Mouse (Mus musculus) embryonic facial prominence, embryonic 11.5 days (tissue): ENCODE data around the gene Creb3l1. TPM values are rescaled to one million over a fixed set of nuclear protein-coding genes. Genes with fewer than 3 reads are reported as not detected.
A peak's percentile ranks its signal among the peaks of the same experiment; 100 is the strongest.

Experiments
- ATAC-seq: fragments of 200-750 bp; cut with Nextera tagmentation; replicated peaks from 2 replicates; pipeline ENCODE4 v1.8.0; 2017; ENCODE audit warnings: low read depth; ENCODE audit not compliant: insufficient number of reproducible peaks, low FRiP score, low TSS enrichment
- DNase-seq: peaks from one replicate; pipeline ENCODE4 v3.0.0-alpha.2; 2015; ENCODE audit warnings: low spot score
- H3K27ac ChIP-seq: fragments of 300-500 bp; sonication (generic); replicated peaks from 2 replicates; pipeline ENCODE4 v1.5.1; 2014; ENCODE audit warnings: mild to moderate bottlenecking, low read depth, low read length, control low read depth
- H3K27me3 ChIP-seq: fragments of 300-500 bp; sonication (generic); 2 replicates; pipeline ENCODE4 v1.6.1; 2014; ENCODE audit warnings: mild to moderate bottlenecking, low read length, moderate library complexity, mixed read lengths; ENCODE audit not compliant: control insufficient read depth, insufficient read depth
- H3K36me3 ChIP-seq: fragments of 300-500 bp; sonication (generic); replicated peaks from 2 replicates; pipeline ENCODE4 v1.6.1; 2014; ENCODE audit warnings: low read depth, mild to moderate bottlenecking, low read length, moderate library complexity, mixed read lengths; ENCODE audit not compliant: control insufficient read depth, insufficient read depth
- H3K4me1 ChIP-seq: fragments of 300-500 bp; sonication (generic); 2 replicates; pipeline ENCODE4 v1.6.1; 2014; ENCODE audit warnings: low read length, mixed read lengths; ENCODE audit not compliant: control insufficient read depth, insufficient read depth
- H3K4me2 ChIP-seq: fragments of 300-500 bp; sonication (generic); 2 replicates; pipeline ENCODE4 v1.6.1; 2014; ENCODE audit warnings: low read depth, mild to moderate bottlenecking, control low read depth, low read length, moderate library complexity
- H3K4me3 ChIP-seq: fragments of 300-500 bp; sonication (generic); 2 replicates; pipeline ENCODE4 v1.5.1; 2014; ENCODE audit warnings: low read depth, low read length, control low read depth
- H3K9ac ChIP-seq: fragments of 300-500 bp; sonication (generic); replicated peaks from 2 replicates; pipeline ENCODE4 v1.6.1; 2014; ENCODE audit warnings: mild to moderate bottlenecking, control low read depth, low read length
- H3K9me3 ChIP-seq: fragments of 300-500 bp; sonication (generic); replicated peaks from 2 replicates; pipeline ENCODE4 v1.6.1; 2016; ENCODE audit warnings: mild to moderate bottlenecking, low read length, inconsistent platforms, mixed read lengths; ENCODE audit not compliant: control insufficient read depth
- WGBS: fragments of 180-500 bp; shearing (Covaris S2); extraction: QIAGEN DNeasy Blood & Tissue Kit; methylation state at CpG from one replicate; pipeline ENCODE4 v1.1.7; 2014; 5-methylcytosine and 5-hydroxymethylcytosine counted together
- polyA plus RNA-seq: library from polyadenylated mRNA; unstranded; fragments of >200 nt; fragmentation: Nextera tagmentation; extraction: Ambion mirVana; gene quantifications from 2 replicates; pipeline ENCODE4 v1.2.1, GENCODE M21; 2014

The Creb3l1 gene
- polyA plus RNA-seq, 1 experiment from 2014 or later = 1.5 TPM

DNA sequence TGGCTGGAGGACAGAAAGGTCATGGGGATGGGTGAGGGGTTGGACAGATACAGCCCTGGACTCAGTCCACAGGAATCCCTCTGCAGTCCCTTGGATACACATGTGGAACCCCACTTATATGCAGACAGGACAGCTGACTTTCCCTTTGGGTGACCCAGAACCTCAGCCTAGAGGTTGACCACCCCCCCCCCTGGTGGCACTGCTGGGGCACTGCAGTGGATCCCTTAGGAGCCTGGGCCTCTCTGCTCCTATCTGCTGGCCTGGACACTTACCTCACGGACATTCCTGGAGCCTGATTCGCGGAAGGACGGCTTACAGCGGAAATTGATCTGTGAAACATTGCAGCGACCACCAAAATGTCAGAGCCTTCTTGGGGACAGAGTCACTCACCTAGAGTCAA lies 81.9 kb downstream of the Creb3l1 start:
- DNase-seq (no peak), ATAC-seq (no peak)
- Histone ChIP-seq H3K36me3 (peaks cover 2% of the 10 kb centered on the region; the same call in 1 of the 2 replicates), H3K27ac (no peak overlapping the region), H3K9ac (no peak overlapping the region), H3K27me3 (no peaks in the 10 kb centered on the region), H3K4me3 (no peak overlapping the region), H3K4me2 (no peak overlapping the region), H3K4me1 (0 out of 2 replicates have a peak, but pooled peaks cover 2% of the 10 kb centered on the region), H3K9me3 (no peaks in the 10 kb centered on the region)
- 64% methylated on average over 6 of the region's 6 CpGs for WGBS

DNA sequence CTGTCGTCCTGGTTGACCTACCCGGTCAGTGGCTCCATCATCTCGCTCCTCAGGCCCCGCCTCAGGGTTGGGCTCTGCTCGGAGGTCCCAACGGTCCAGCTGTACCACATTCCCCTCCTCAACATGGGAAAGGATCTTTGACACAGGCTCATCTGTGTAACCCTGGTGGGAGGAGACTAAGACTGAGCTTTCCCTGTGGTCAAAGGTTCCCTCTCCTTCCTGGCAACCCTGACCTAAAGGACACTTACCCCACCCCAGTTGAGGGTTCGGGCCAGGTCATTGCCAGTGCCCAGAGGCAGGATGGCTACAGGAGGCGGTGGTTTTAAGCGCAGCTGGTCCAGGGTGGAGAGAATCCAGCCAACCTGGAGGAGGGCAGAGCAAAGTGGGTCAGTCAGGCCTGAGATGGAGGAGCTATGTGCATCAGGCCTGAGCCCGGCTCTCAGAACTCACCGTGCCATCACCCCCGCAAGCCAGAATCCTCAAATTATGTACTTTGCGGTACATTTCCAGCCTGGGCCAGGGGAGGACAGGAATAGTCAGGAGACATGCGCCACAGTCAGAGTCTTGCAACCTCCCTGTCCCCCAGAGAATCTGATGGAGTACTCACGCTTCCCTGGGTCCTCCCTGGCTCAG lies 84.9 kb downstream of the Creb3l1 start:
- 86% methylated on average over 15 of the region's 15 CpGs for WGBS
- Histone ChIP-seq H3K4me2 (no peak overlapping the region), H3K9ac (no peak overlapping the region), H3K4me3 (no peak overlapping the region), H3K27ac (no peak overlapping the region), H3K4me1 (peaks cover under 1% of the 10 kb centered on the region; the same call in 1 of the 2 replicates), H3K36me3 (peaks cover 2% of the 10 kb centered on the region; the same call in 1 of the 2 replicates), H3K27me3 (no peaks in the 10 kb centered on the region), H3K9me3 (no peaks in the 10 kb centered on the region)
- no peak for ATAC-seq
- no peak for DNase-seq

DNA sequence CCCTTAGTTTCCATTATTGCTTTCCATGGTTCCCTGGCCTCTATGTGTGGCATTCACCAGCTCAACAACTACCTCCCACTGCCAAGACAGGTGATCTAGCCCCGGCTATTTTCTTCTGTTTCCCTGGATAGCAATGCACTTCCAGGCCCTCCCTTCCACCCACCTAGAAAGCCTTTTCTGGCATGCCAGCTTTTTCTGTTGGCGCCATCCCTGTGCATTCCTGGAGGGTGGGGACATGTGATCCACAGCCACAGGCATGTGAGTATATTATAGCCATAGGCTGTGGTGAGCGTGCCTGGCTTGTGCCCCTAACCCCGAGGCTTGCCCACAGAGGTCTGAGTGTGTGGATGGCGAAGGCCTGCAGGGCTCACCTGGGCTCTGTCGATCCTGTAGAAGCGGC lies 88.1 kb downstream of the Creb3l1 start:
- no peak for ATAC-seq
- no peak overlapping the region for H3K9ac ChIP-seq
- H3K4me3 ChIP-seq = no peak overlapping the region
- H3K4me2 ChIP-seq = no peak overlapping the region
- DNase-seq = no peak
- no peaks in the 10 kb centered on the region for H3K27me3 ChIP-seq
- no peak overlapping the region for H3K27ac ChIP-seq
- H3K9me3 ChIP-seq = no peaks in the 10 kb centered on the region
- H3K4me1 ChIP-seq = peaks cover 17% of the 10 kb centered on the region
- 89% methylated on average over 7 of the region's 7 CpGs for WGBS
- H3K36me3 ChIP-seq = peaks cover 2% of the 10 kb centered on the region; the same call in 1 of the 2 replicates

DNA sequence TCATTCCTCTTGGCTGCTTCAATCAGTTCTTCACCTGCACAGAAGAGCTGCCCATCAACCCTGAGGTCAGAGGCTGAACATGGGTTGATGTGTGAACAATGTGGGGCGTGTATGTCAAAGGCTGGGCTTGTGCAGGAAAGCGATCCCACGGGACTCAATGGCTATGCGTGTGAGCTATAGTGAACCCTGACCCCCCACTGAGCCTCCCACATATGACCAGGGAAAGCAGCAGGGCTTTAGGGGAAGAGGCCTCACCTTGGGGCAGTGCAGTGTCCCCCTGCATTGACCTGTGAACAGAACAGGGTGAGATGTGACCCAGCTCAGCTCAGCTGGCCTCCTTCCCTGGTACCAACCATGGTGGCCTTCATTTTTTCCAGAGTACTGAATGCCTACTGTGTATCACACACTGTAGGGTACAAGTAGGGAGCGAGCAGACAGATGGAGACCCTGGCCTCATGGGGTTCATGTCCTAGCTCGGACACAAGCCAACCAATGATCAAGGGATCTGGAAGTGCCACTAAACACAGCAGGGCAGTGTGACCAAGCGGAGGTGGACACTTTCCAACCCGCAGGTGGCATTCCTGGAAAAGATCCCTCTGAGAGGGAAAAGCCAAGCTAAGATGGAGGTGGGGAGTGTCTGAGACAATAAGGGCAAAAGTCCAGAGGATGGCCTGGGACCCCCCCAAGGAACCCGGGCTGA lies 89.3 kb downstream of the Creb3l1 start:
- H3K9me3 ChIP-seq = no peaks in the 10 kb centered on the region
- no peak overlapping the region for H3K27ac ChIP-seq
- peaks cover 2% of the 10 kb centered on the region; the same call in 1 of the 2 replicates for H3K36me3 ChIP-seq
- H3K9ac ChIP-seq = no peak overlapping the region
- H3K4me2 ChIP-seq = no peak overlapping the region
- ATAC-seq = no peak
- H3K4me1 ChIP-seq = peaks cover 17% of the 10 kb centered on the region
- no peak overlapping the region for H3K4me3 ChIP-seq
- no peaks in the 10 kb centered on the region for H3K27me3 ChIP-seq
- 84% methylated on average over 9 of the region's 9 CpGs for WGBS
- no peak for DNase-seq

DNA sequence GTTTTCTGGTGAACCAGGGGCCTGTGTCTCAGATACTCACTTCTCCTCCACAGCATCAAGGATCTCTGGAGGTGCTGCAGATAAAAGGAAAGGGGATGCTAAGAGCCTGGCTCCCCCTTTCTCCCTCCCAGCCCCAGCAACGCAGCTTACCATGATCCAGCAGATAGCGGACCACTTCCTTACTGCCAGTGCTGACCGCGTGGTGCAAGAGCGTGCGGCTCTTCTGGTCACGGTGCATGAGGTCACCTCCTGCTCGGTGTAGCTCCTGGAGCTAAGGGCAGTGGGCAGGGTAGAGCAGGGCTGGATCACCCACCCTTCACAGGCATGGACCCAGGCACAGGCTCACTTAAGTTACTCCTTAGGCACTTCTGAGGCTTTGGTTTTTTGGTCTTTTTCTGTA lies 90.3 kb downstream of the Creb3l1 start:
- DNase-seq (no peak), ATAC-seq (no peak)

DNA sequence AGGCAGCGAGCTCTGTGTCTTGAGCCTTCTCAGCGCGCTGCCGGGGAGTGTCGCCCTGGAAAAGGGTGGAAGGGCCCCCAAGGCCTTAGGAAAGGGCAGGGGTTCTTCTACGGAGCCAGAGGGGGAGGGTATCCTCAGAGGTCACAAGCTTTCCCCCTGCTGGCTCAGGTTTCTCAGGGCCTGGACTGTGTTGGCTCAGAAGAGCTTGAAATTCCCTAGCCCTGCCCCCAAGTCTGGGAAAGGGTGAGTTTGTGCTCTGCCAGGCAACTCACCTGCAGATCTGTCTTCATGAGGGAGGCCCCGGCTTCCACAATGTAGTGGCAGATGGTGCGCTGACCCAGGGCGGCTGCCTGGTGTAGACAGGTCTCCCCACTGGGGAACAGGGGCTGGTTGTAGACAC lies 90.8 kb downstream of the Creb3l1 start:
- Histone ChIP-seq H3K27me3 (no peaks in the 10 kb centered on the region), H3K9ac (peak overlapping the region; percentile 99), H3K4me2 (no peak overlapping the region; the same call in 1 of the 2 replicates), H3K4me3 (no peak overlapping the region), H3K36me3 (no peaks in the 10 kb centered on the region; the same call in 1 of the 2 replicates), H3K27ac (peak overlapping the region; percentile 98), H3K9me3 (no peaks in the 10 kb centered on the region), H3K4me1 (peaks cover 17% of the 10 kb centered on the region)
- WGBS = 12% methylated on average over 9 of the region's 9 CpGs
- ATAC-seq = no peak
- DNase-seq = peak; percentile 56

More for the DNA sequence above, 90.3 kb downstream of the Creb3l1 start:
- Histone ChIP-seq H3K9ac (no peak overlapping the region; the same call in 1 of the 2 replicates), H3K4me1 (peaks cover 17% of the 10 kb centered on the region), H3K4me2 (no peak overlapping the region), H3K27me3 (no peaks in the 10 kb centered on the region), H3K4me3 (no peak overlapping the region), H3K9me3 (no peaks in the 10 kb centered on the region), H3K27ac (peak overlapping the region; percentile 98), H3K36me3 (peaks cover 2% of the 10 kb centered on the region; the same call in 1 of the 2 replicates)
- 46% methylated on average over 8 of the region's 8 CpGs for WGBS

DNA sequence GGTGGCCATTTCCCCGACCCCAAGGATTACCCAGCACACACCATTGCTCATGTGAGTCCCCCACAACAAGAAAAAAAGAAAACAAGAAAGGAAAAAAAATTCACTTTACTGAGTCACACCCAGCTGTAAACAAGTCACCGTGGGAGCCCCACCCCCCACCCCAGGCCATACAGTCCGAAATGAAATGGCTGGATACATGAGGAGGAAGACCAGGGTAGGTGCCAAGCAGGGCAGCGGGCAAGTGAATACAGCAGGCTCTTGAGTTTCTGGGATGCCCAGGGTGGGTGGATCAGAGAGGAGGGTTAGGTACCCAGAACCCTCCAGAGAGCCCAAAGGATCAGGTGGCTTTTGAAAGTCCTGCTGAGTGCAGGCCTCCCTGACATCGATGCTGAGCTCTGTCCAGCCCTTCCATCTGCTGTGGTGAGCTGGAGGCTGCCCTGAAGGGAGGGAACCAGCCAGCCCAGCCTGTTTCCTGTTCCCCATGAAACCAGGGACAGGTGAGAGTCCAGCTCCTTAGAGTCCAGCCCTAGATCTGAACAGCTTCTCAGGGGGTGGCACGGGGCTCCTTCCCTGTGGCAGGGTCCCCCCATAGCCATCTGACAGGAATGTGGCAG lies 91.5 kb downstream of the Creb3l1 start:
- peak overlapping the region; percentile 99 for H3K9ac ChIP-seq
- peaks cover 17% of the 10 kb centered on the region for H3K4me1 ChIP-seq
- ATAC-seq (no peak), DNase-seq (peak; percentile 30)
- H3K9me3 ChIP-seq = no peaks in the 10 kb centered on the region
- H3K27me3 ChIP-seq = no peaks in the 10 kb centered on the region
- peak overlapping the region; percentile 98 for H3K27ac ChIP-seq
- H3K4me3 ChIP-seq = peak overlapping the region; percentile 87
- 11% methylated on average over 6 of the region's 6 CpGs for WGBS
- H3K36me3 ChIP-seq = no peaks in the 10 kb centered on the region; the same call in 1 of the 2 replicates
- peak overlapping the region; percentile 86 for H3K4me2 ChIP-seq
